Mouse (Mus musculus) spleen, postnatal 14 days (tissue): ENCODE results near the gene Ankrd6.

Source experiments
- DNase-seq, 2 experiments: peaks; one replicate each; pipeline ENCODE4 v3.0.0; 2021 to 2022; ENCODE audit warnings: low spot score in 2 of 2

The Ankrd6 gene

DNA sequence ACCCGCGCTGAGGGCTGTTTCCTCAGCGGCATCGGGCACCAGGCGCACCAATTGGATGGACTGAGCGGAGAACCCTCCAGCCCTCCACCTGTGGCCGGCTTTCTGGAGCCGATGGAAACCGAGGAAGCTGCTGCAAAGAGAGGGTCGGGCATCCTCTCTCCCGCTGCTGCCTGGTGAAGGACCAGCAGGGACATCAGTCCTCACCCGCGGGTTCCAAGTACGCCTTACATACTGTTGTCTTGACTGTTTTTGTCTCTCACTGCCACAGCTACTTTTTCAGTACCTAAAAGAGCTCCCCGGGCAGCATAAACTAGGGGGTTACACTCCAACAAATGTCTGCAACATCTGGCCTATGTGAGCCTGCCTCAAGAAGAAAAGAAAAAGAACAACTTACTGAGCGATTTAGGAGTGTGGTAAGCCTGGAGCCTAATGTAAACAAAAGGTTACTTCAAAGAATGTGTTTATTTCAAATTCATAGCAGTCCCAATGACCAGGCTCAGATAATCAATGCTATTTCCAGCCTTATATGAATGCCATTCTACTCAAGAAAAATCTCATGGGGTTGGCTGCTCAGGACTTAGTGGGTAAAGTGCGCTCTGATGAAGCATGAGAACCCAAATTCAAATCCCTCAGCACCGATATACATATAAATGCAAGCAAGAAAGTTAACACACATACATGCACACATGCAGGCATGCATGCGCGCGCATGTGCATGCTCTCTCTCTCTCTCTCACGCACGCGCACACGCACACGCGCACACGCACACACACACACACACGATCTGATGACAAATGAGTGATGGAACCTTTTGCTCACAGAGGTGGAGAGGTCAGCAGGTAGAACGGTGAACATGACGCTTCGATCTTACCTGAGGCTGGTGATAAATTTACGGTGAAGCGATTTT, 647 bp upstream of the Ankrd6 start:
- DNase-seq: no peak

DNA sequence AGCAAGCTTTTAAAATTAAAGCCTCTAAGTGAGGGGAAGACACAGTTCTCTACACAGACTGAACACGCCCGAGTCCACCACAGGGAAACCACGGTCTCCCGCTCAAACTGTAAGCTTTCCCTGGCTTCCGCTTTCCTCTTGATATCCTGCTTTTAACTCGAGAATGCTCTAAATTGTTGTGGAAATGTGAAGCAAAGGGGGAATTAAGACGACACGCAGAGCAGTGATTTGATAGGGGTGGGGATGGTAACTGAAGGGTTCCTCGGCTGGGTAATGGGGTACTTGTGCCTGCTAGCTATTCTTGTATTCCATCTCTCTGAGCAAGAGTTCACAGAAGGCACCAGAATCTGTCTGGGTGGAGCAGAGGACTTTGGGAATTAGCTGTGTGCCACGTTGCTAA, 1.9 kb downstream of the Ankrd6 start:
- DNase-seq: no peak

DNA sequence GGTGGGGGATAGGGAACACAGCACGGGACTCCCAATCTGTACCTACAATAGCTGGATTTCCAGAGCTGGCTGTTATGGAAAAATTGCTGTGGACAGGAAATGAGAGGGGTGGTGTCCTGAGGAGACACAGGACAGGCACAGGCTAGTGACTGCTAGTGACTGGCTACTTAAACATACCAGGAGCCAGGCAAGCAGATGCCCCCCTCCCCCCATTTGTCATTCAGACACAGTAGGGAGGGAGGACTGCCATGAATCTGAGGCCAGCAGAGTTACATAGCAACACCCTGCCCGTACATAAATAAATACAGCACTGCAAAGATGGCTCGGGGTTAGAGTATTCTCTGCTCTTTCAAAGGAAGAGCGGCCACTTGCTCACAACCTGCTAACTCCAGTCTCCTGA, 3.0 kb downstream of the Ankrd6 start:
- DNase-seq: no peak

DNA sequence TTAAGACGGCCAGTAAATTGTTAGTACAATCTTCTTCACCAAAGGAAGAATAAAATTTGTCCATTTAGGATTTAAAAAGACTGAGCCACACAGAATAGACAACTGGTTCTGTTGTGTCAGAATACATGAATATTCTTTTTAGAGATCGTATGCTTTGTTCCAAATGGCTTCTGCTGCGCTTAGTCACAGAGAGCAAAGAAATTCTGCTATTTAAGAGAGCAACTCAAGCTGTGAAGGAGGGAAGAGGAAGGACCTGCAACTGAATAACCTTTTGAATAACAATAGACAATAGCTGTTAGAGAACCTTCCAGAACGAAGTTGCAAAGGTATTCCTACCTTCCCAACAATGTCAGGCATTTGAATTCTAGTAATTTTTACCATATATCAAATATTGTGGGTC, 9.7 kb downstream of the Ankrd6 start:
- DNase-seq: no peak

DNA sequence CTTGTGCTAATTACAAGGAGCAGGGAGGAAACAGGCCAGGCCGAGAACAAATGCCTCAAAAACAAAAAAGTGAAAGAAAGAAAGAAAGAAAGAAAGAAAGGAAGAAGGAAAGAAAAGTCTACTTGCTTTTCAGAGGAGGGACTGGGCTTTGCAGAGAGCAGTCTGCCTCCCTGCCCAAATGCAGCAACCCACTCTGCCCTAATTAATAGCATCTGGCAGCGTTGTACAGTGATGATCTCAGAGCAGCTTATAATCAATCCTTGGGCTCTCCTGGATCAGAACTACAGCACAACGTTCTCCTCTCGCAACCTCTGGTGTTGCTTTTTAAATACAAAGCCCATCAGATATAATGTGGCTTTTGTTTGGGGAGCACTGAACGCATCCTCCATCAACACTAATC, 10.7 kb downstream of the Ankrd6 start:
- DNase-seq: no peak

DNA sequence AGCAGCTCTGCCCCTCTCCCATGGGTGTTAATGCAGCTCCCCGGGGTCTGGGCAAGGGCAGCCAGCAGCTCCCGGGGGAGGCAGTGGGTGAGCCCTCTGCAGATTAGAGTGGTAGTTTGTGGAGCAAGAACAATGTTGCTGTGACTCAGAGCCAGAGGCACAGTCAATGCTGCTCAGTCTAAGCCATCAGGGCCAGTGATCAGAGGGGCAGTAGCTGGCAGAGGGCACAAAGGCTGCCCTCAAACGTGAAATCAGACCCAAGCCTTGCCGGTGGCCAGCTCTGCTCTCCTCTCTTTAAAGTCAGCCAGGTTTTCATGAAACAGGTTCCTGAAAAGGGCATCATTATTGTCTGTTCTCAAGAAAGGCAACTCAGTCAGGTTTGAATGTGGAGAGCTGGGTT, 11.1 kb downstream of the Ankrd6 start:
- DNase-seq: no peak

DNA sequence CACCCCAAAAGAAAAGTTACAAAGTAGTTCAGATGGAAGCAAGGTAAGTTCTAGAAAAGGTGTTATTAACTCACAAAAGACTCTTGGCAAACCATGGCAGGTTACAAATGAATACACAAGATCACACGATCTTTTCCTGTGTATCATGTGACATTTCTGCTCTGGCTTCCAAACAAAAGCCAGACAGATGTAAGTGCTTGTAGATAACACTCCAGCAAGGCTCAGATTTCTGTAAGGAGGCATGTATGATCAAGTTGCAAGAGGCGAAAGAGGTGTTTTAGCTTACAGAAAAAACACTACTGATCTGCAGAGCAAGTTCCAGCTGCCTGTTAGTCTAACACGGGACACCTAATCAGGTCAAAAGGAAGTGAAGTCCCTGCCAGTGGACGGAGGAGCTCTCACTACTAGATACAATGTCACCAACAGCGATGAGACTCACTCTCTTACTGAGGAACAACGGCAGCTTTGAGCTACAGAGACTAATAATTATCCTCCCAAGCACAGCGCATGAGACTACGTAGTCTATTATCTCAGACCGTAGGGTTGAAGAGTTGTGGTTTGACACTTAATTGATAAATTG, 13.8 kb downstream of the Ankrd6 start:
- DNase-seq: no peak

DNA sequence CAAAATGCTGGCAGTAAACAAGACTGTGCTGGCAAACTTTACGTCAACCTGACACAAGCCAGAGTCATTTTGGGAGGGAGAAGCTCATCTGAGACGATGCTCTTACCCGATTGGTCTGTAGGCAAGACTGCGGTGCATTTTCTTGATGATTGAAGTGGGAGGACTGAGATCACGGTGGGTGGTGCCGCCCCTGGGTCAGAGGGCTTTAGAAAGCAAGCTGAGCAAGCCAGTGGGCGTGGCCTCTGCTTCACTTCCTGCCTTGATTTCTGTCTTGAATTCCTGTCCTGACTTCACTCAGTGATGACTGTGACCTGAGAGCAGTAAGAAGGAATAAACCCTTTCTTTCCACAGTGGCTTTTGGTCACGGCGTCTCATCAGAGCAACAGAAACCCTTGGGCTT, 18.6 kb downstream of the Ankrd6 start:
- no peak for DNase-seq

DNA sequence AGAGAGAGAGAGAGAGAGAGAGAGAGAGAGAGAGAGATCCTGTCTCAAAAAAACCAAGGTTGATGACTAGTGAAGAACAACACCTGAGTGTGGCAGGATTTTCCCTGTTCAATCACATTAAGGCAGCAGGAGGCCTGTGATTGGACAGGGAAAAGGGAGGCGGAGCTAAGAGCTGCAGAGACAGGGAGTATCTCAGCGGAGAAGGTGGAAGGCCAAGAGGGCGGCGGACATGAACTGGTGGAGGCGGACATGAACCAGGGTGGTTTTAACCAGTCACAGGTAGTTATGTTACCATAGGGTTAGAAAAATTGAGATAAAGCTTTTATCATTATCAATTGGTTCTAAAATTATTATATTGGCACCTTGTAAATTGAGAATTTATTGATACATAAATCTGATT, 20.9 kb downstream of the Ankrd6 start:
- no peak for DNase-seq

DNA sequence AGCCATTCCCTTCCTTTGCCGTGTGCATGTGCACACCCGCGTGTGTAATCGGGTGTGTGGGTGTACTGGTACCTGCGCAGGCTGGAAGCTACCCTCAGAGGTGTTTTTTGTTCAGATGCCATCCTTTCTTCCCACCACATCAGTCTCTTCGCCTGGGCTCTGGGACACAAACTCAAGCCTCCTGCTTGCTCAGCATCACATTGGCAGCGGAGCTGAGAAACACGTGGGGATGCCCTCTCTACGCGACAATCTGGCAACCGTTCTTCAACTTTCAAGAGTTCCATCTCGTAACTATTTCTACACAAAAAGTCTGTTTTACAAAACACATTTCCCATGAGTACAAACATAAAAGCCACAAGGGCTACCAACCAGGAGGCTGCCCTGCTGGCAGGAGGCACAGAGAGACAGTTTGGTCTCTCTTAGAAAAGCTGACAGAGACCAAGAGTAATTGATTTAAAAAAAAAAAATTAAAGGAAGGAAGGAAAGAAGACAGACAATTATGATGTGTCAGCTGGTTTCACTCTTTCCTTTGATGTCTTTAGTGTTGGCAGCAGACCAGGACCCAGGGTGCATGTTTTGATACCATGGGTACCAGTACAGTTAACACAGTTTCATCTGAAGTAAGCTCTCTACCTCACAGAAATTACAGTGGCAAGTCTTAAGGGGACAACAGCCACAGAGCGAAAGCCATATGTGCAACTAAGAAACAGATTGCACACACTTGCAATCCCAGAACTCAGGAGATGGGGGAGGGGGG, 21.8 kb downstream of the Ankrd6 start:
- no peak for DNase-seq

DNA sequence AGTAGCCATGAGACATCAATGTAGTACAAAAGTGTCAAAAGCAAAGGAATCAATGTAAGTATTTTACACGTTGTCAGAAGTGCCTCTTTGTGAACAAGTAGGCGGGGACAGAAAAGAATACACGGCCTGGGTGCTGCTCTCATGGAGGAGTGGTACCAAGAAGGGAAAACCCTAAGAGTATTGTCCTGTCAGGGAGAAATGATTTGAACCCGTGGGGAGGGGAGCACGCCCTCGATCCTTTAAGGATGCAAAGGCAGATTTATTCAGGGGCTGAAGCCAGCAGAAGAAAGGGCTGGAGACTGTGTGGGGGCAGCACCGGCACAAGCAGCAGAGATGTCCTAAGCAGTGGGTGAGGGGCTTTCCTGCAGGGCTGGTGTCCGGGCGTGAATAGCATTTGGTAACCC, 26.7 kb downstream of the Ankrd6 start:
- DNase-seq: no peak

DNA sequence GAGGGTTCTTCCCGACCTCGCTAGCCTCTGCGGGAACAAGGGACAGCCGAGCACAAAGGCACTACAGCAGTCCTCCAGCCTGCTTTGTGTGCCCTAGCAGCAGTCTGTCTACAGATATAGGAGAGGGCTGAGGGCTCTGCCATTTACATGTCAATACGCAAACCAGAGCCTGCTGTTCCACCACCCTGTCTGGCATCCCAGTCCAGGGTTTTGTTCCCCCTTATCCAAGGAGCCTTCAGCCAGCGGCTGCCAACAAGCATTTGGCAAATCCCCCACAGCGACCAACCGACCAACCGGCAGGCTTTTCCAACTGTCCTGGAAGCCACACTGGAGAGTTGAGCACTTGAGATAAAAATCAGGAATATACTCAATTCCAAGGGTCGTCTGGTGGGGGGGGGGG, 27.2 kb downstream of the Ankrd6 start:
- DNase-seq: no peak

DNA sequence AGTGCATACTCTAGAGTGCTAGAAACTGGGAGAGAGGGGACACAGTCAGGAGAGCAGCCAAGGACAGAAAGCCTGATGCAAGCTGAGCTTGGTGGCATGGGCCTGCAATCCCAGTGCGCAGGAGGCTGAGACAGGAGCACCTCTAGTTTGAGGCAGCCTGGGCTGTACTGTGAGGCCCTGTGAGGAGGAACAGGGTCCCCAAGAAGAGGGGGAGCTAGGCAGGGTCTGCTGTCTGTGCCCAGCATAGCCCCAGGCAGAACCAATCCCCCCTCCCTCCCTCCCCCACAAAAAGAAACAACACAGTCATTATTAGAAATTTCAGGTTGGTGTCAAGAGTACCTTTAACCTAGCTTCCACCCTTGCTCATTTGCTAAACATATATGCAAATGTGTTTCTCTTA, 27.8 kb downstream of the Ankrd6 start:
- no peak for DNase-seq

DNA sequence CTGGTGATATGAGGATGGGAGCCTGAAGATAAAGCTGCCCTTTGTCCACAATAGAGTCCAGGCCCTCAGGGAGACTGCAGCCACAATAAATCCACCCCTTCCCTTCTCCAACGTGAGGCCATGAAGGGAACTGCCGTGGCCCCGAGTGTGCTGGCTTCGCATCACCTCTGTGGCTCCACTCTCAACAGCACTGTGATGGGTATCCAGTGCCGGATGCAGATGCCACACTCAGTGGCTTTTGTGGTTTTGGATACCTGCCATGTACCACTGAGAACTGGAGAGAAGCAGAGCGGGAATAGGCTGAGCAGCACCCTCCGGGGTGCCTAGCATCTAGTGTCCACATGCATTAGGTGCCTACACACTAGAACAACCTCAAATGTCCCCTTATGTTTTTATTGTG, 29.8 kb downstream of the Ankrd6 start:
- DNase-seq: no peak

DNA sequence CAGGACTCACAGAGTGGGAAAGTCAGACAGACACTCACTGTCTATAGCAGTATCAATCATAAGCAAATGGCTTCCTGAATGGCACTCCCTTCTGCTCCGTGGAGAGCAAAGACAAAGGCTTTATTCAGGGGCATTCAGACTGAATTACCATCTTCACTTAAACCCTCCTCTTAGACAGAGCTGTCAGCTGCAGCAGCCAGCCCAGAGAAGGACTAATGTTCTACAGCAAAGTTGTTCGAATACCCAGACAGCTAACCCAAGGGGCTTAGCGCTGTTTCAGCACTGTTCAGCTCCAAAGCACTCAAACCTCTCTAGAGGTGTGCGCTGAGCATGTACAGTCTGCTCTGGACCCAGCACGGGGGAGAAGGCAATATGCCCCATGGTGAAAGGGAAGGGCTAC, 32.1 kb downstream of the Ankrd6 start:
- DNase-seq: no peak

DNA sequence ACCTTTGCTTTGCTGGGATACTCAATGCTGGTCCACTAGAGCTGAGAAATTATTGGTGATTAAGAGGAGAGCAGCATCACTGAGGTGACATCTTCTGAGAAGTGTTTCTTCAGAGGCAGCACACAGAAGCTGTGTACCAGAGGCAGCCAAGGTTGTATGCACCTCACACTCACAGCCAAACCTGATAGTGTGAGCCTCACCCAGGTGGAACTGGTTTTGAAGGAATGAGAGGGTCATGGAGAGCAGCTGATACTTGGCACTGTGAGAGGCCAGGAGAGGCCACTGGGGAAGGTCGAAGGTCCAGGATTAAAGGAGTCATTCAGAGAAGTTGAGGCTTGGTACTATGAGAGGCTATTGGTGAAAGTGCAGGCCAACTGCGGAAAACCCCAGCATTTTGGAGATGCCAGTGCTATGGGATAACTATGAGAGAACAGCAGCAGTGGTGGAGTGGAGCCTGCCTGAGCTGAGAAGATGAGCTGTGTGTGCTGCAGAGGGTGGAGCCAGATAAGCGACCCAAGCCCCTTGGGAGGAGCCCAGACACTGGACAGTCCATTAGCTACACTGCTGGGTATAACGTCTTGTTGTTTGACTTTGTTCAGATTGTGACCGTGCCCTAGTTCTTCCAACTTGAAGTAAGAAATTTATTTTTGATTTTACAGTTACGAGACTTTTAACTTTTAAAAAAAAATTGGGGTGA, 33.8 kb downstream of the Ankrd6 start:
- DNase-seq: peak; percentile 9 to 14

DNA sequence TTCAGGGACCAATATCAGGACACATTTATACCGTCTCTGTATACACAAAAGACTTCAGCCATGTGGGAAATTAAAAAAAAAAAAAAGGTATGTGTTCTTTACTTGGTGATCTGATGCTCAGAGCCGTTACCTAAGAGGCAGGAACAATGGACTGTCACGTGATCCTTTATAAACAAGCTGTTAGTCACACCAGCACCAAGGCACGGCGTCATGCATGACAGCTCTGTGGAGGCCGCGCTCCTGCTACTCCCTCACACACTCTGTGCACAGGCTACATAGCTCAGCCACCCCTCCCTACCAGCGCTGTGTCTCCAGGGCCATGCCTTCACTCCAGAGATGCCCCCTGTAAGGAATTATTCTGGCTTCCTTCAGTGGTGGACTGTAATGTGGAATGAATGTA, 34.7 kb downstream of the Ankrd6 start:
- no peak for DNase-seq

DNA sequence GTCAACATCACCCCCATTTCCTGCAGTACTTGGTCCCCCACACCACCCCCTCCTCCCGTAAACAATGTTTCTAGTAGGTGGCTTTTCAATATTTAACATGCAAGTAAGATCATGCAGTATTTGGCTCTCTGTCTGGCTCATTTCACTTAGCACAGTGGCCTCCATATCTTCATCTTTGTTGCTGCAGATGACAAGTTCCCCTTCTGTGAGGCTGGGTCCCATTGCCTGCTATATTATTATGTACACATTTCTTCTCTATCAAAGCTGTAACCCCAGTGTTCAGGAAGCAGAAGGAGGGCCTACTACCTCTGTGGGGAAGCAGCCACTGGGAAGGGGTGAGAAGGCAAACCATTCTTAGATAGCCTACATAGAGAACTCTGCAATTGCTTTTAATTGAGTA, 40.6 kb downstream of the Ankrd6 start:
- no peak for DNase-seq

DNA sequence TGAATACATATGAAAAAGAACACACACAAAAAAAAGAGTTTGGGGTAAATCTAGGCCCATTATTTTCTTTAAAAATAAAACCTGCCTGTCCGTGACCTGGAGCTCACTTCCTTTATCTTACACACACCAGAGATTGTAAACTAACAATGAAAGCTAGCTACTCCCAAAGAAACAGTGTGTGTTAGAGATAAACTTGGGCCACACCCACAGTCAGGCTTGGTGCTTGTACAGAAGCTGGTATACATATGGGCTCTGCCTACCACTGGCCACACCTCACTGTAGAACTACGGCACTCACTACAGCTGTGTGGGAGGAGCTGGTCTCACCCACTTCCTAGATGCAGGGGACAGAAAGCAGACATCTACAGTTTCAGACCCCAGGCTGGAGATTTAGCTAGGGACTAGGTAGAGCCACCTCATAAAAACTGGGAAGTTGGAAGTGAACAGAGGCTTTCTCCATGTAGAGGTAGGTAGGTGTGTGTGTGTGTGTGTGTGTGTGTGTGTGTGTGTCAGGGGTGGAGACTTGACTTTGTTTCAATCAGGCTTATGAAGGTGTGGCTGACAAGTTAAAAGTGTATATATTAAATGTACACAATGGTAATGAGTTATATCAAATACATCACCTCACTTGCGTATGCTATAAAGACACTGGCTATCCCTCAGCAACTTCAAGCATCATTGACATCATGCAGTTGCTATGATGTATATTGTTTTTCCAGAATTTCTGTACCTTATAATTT, 41.2 kb downstream of the Ankrd6 start:
- DNase-seq: peak in 1 of 2 experiments; percentile 33

DNA sequence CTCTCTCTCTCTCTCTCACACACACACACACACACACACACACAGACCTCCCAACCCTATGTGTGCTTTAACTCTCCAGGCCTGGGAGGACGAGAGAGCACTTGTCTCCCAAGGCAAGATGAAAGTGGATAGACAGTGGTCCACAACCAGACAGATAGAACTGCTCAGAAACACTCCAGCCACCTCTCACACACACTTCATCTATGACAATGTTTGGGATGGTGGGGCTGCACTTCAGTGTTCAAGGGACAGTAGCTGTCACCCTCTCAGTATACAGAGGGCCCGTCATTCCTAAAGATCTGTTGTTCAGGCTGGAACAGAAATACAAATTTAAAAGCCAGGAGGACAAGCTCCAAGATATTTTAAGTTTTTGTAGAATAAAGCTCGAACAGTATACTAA, 43.0 kb downstream of the Ankrd6 start:
- no peak for DNase-seq

DNA sequence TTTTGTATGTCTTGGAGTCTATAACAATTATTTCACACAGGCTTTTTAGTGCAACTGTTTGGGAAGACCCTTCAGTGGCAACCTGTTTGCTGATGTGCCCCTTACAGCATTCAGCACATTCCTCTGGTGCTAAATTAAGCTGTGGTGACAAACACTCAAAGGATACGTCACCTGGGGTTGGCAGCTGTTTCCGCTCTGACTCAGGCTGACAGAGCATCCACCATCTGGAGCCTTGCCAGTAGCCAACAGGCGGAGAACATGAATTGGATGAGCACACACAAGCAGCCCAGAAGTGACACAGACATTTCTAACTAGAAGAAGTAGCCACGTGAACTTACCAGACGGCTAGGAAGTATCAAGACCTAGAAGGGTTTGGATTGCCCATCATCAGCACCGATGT, 44.0 kb downstream of the Ankrd6 start:
- peak in 1 of 2 experiments; percentile 16 for DNase-seq

DNA sequence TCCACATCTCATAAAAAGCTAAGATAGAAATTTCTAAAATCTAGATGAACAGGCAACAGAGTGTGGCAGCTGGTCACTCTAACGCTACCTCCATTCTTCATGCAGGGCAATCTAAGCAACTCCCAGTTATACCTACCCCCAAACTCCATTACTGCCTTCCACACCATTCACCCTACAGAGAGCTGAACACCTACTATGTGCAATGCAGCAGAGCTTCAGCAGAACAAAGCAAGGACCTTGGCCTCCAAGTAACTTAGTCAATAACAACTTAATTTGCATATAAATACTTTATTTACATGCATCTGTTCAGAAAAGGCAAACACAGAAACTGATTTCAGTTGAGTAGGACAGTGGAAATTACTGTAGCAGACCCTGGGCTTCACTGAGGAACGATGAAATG, 44.7 kb downstream of the Ankrd6 start:
- DNase-seq: no peak
